ENCODE assay signal across 8 mouse cellular contexts in genomic region chrX:74281732-74282394, GRCm38 (mm10). TPM values are rescaled to one million over a fixed set of nuclear protein-coding genes. Genes with fewer than 3 reads are reported as not detected.
DNase-seq lines count a peak whose midpoint lies in the region; ATAC-seq and TF ChIP-seq lines count a peak whose summit lies in the region.

Gene Taz, plus strand, starts transcription at chrX:74281912.
Gene Dnase1l1, minus strand, starts transcription at chrX:74282337.

- no peak for TF ChIP-seq POLR2A in olfactory bulb, adult 2 months (IDR thresholded peaks at IDR 0.05; ENCODE audit: insufficient read depth, low read depth, low read length)

- peak within 1 kb of the TSS; percentile 65 for H3K27ac ChIP-seq in forebrain, embryonic 16.5 days (ENCODE audit: low read length)
- H3K27ac ChIP-seq in lung, embryonic 16.5 days (ENCODE audit: low read length), result peak within 1 kb of the TSS; percentile 93
- H3K27ac ChIP-seq in olfactory bulb, adult 2 months (ENCODE audit: insufficient read depth, low read depth, low read length), result peak within 1 kb of the TSS; percentile 75

- intact Hi-C loops in heart, postnatal 25 days (cut with DNase I), result no loop called here

- peak within 1 kb of the TSS; percentile 74 for H3K4me2 ChIP-seq in forebrain, embryonic 16.5 days (ENCODE audit: low read length)
- peak within 1 kb of the TSS; percentile 78 for H3K4me2 ChIP-seq in lung, embryonic 16.5 days (ENCODE audit: low read depth, low read length)

- no peaks in the 10 kb centered on the region for H3K27me3 ChIP-seq in forebrain, embryonic 16.5 days (replicated peaks; ENCODE audit: control insufficient read depth, insufficient read depth, low read length)
- H3K27me3 ChIP-seq in lung, embryonic 16.5 days (ENCODE audit: control insufficient read depth, insufficient read depth, low read depth, low read length), result no peaks in the 10 kb centered on the region

- peak; percentile 41 for ATAC-seq in forebrain, embryonic 16.5 days
- peak; percentile 95 for ATAC-seq in lung, embryonic 16.5 days (ENCODE audit: low read depth)

- peaks cover 18% of the 10 kb centered on the region for H3K4me1 ChIP-seq in forebrain, embryonic 16.5 days (replicated peaks; ENCODE audit: control insufficient read depth, insufficient read depth, low read length)
- peaks cover 4% of the 10 kb centered on the region; the same call in 1 of the 2 replicates for H3K4me1 ChIP-seq in lung, embryonic 16.5 days (replicated peaks; ENCODE audit: control insufficient read depth, insufficient read depth, low read length)
- peaks cover 15% of the 10 kb centered on the region for H3K4me1 ChIP-seq in olfactory bulb, adult 2 months (ENCODE audit: control insufficient read depth, insufficient read depth, low read length)

- H3K4me3 ChIP-seq in forebrain, embryonic 16.5 days (replicated peaks; ENCODE audit: low read length), result peak within 1 kb of the TSS; percentile 61
- peak within 1 kb of the TSS; percentile 64 for H3K4me3 ChIP-seq in lung, embryonic 16.5 days (ENCODE audit: low read length)
- peak within 1 kb of the TSS; percentile 79 for H3K4me3 ChIP-seq in olfactory bulb, adult 2 months (ENCODE audit: insufficient read depth, low read depth, low read length)

- H3K9ac ChIP-seq in forebrain, embryonic 16.5 days (replicated peaks; ENCODE audit: low read depth, low read length), result peak within 1 kb of the TSS; percentile 78
- peak within 1 kb of the TSS; percentile 77 for H3K9ac ChIP-seq in lung, embryonic 16.5 days (ENCODE audit: low read length)

- no peaks in the 10 kb centered on the region for H3K9me3 ChIP-seq in forebrain, embryonic 16.5 days (ENCODE audit: control insufficient read depth, low read length)
- no peaks in the 10 kb centered on the region for H3K9me3 ChIP-seq in lung, embryonic 16.5 days (ENCODE audit: control insufficient read depth, low read length)

- no peak for TF ChIP-seq CTCF in olfactory bulb, adult 2 months (IDR thresholded peaks at IDR 0.05; ENCODE audit: insufficient read depth, low read depth, low read length)

- no peaks in the 10 kb centered on the region for H3K36me3 ChIP-seq in forebrain, embryonic 16.5 days (ENCODE audit: control insufficient read depth, insufficient read depth)
- no peaks in the 10 kb centered on the region for H3K36me3 ChIP-seq in lung, embryonic 16.5 days (ENCODE audit: control insufficient read depth, insufficient read depth, low read length)

- DNase-seq in MEL-GATA-1-ER (ENCODE audit: extremely low read depth, low read depth), result peak; percentile 92
- DNase-seq in cerebellum, adult 18-20 months, result peak; percentile 67 to 80
- peak; percentile 81 for DNase-seq in heart, postnatal 25 days (ENCODE audit: low spot score)
- no peak for DNase-seq in large intestine, adult 2 months (ENCODE audit: low read depth, low spot score)
- peak; percentile 27 to 46 for DNase-seq in thymus, postnatal 10 days (ENCODE audit: low spot score in 2 of 2)

- WGBS in forebrain, embryonic 16.5 days, result 19% methylated on average over 16 of the region's 16 CpGs
- WGBS in large intestine, adult 2 months, result 13% methylated on average over 16 of the region's 16 CpGs
- 13% methylated on average over 16 of the region's 16 CpGs for WGBS in lung, embryonic 16.5 days
- WGBS in olfactory bulb, adult 2 months, result 15% methylated on average over 16 of the region's 16 CpGs

RNA-seq across cellular contexts. Expression of gene Taz, which starts in this region (rescaled TPM):
- 96.3 and 104 TPM in 2 replicates for polyA plus RNA-seq in forebrain, embryonic 16.5 days (2015; fragmentation: Nextera tagmentation; extraction: Ambion mirVana)
- total RNA-seq in heart, postnatal 25 days (2021), result 10 to 100 TPM; 42.1 to 45.2 TPM
- 63.1 and 89.6 TPM in 2 replicates for polyA plus RNA-seq in large intestine, adult 2 months (2012; rRNA removed)
- polyA plus RNA-seq in lung, embryonic 16.5 days (2015; fragmentation: Nextera tagmentation; extraction: Ambion mirVana), result 81.9 and 91.7 TPM in 2 replicates
- polyA plus RNA-seq in olfactory bulb, adult 2 months (2012; ENCODE audit: insufficient read depth, insufficient read length, low replicate concordance, missing spikeins), result not detected in 2 replicates

RNA-seq across cellular contexts. Expression of gene Dnase1l1, which starts in this region (rescaled TPM):
- 2.8 and 3.1 TPM in 2 replicates for polyA plus RNA-seq in forebrain, embryonic 16.5 days (2015; fragmentation: Nextera tagmentation; extraction: Ambion mirVana)
- 10 to 100 TPM; 13.2 to 17.5 TPM for total RNA-seq in heart, postnatal 25 days (2021)
- 20.5 and 25.7 TPM in 2 replicates for polyA plus RNA-seq in large intestine, adult 2 months (2012; rRNA removed)
- 17.4 and 18.6 TPM in 2 replicates for polyA plus RNA-seq in lung, embryonic 16.5 days (2015; fragmentation: Nextera tagmentation; extraction: Ambion mirVana)
- not detected in 2 replicates for polyA plus RNA-seq in olfactory bulb, adult 2 months (2012; ENCODE audit: insufficient read depth, insufficient read length, low replicate concordance, missing spikeins)
